Mouse (Mus musculus) heart, postnatal 0 days (tissue): ENCODE data around the gene Adamts20. TPM values are rescaled to one million over a fixed set of nuclear protein-coding genes. Genes with fewer than 3 reads are reported as not detected.

Experiments used
- ATAC-seq: fragments of 200-750 bp; cut with Nextera tagmentation; 2 replicates; pipeline ENCODE4 v1.8.0; 2017; ENCODE audit warnings: low read depth, moderate number of reproducible peaks, moderate library complexity; ENCODE audit not compliant: insufficient read depth
- DNase-seq: peaks from one replicate; pipeline ENCODE4 v3.0.0-alpha.2; 2016; ENCODE audit warnings: low spot score
- H3K27ac ChIP-seq: fragments of 300-500 bp; sonication (generic); 2 replicates; pipeline ENCODE4 v1.5.1; 2014; ENCODE audit warnings: low read depth, mild to moderate bottlenecking
- H3K27me3 ChIP-seq: fragments of 300-500 bp; sonication (generic); 2 replicates; pipeline ENCODE4 v1.6.1; 2014; ENCODE audit warnings: low read length, mixed read lengths; ENCODE audit not compliant: control insufficient read depth, insufficient read depth
- H3K36me3 ChIP-seq: fragments of 300-500 bp; sonication (generic); replicated peaks from 2 replicates; pipeline ENCODE4 v1.6.1; 2014; ENCODE audit warnings: low read length, mixed read lengths; ENCODE audit not compliant: control insufficient read depth, insufficient read depth
- H3K4me1 ChIP-seq: fragments of 300-500 bp; sonication (generic); 2 replicates; pipeline ENCODE4 v1.6.1; 2014; ENCODE audit warnings: antibody characterized with exemption; ENCODE audit not compliant: control insufficient read depth, insufficient read depth
- H3K4me2 ChIP-seq: fragments of 300-500 bp; sonication (generic); 2 replicates; pipeline ENCODE4 v1.6.1; 2014; ENCODE audit warnings: low read depth, mild to moderate bottlenecking, low read length, moderate library complexity
- H3K4me3 ChIP-seq: fragments of 300-500 bp; sonication (generic); 2 replicates; pipeline ENCODE4 v1.5.1; 2014; ENCODE audit warnings: low read depth, low read length
- H3K9ac ChIP-seq: fragments of 300-500 bp; sonication (generic); replicated peaks from 2 replicates; pipeline ENCODE4 v1.6.1; 2014; ENCODE audit warnings: low read depth, low read length, mixed read lengths
- H3K9me3 ChIP-seq: fragments of 300-500 bp; sonication (generic); replicated peaks from 2 replicates; pipeline ENCODE4 v1.6.1; 2016; ENCODE audit warnings: low read length; ENCODE audit not compliant: control insufficient read depth
- CTCF ChIP-seq: IDR thresholded peaks from 2 replicates; pipeline ENCODE4 v1.5.1; 2016; ENCODE audit warnings: antibody characterized with exemption, control low read depth, low read depth
- EP300 ChIP-seq: IDR thresholded peaks from 2 replicates; pipeline ENCODE4 v1.6.1; 2016; ENCODE audit warnings: antibody characterized with exemption, low read depth
- WGBS: fragments of 180-500 bp; shearing (Covaris S2); extraction: QIAGEN DNeasy Blood & Tissue Kit; methylation state at CpG from one replicate; pipeline ENCODE4 v1.1.7; 2014; 5-methylcytosine and 5-hydroxymethylcytosine counted together
- polyA plus RNA-seq: library from polyadenylated mRNA; unstranded; fragments of >200 nt; fragmentation: Nextera tagmentation; extraction: Ambion mirVana; gene quantifications from 2 replicates; pipeline ENCODE4 v1.2.1, GENCODE M21; 2015
- total RNA-seq: library from RNA; depleted of rRNA; stranded (reverse); fragments of >200 nt; gene quantifications from 2 replicates; pipeline ENCODE4 v1.2.3, GENCODE M21; 2014; ENCODE audit warnings: low replicate concordance

Gene Adamts20
- total and polyA plus RNA-seq, 2 experiments from 2014 or later = 0.29 to 1.5 TPM

- Histone ChIP-seq H3K4me3 (no peak overlapping the region), H3K36me3 (no peaks in the 10 kb centered on the region), H3K9me3 (no peaks in the 10 kb centered on the region), H3K27me3 (no peaks in the 10 kb centered on the region), H3K4me1 (no peaks in the 10 kb centered on the region), H3K9ac (no peak overlapping the region), H3K4me2 (no peak overlapping the region), H3K27ac (no peak overlapping the region)
- 84% methylated on average over 3 of the region's 3 CpGs for WGBS
- no peak for ATAC-seq
- TF ChIP-seq CTCF = no peak; the same call in 1 of the 2 replicates
- TF ChIP-seq EP300 = no peak
- DNase-seq = no peak
Observed at GRCm38 (mm10) chr15:94316171-94316570, 149.0 kb downstream of the Adamts20 start.

DNA sequence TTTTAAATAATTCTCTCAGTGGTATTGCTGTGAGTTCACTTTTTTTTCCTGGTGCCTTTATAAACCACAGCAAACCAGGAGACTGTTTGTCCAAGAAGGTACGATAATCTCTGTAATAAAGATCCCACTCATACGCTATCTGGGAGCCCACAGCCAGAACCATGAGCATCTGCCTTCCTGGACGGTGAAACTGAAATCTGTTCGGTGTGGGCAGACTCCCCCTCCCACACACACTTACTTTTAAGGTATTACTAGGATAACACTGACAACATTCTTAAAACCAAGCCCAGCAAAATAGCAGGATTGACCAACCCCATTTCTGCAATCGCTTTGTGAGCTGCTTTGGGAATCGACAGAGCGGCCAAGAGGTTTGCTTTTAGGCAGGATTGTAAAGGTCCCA, 155.5 kb downstream of the Adamts20 start:
- TF ChIP-seq EP300 = no peak
- TF ChIP-seq CTCF = no peak
- Histone ChIP-seq H3K9me3 (no peaks in the 10 kb centered on the region), H3K27me3 (no peaks in the 10 kb centered on the region), H3K9ac (no peak overlapping the region), H3K4me2 (no peak overlapping the region), H3K4me3 (no peak overlapping the region), H3K27ac (no peak overlapping the region), H3K4me1 (no peaks in the 10 kb centered on the region), H3K36me3 (no peaks in the 10 kb centered on the region)
- DNase-seq (no peak), ATAC-seq (no peak)
- 73% methylated on average over 7 of the region's 7 CpGs for WGBS

GRCm38 (mm10) chr15:94307888-94308287, 157.3 kb downstream of the Adamts20 start:
- no peak overlapping the region for H3K4me3 ChIP-seq
- WGBS = 53% methylated on average over 9 of the region's 9 CpGs

GRCm38 (mm10) chr15:94303151-94303550, 162.1 kb downstream of the Adamts20 start:
- WGBS = 82% methylated on average over 3 of the region's 3 CpGs
- H3K4me2 ChIP-seq = no peak overlapping the region
- no peak overlapping the region for H3K27ac ChIP-seq
- no peak overlapping the region for H3K4me3 ChIP-seq
- TF ChIP-seq EP300 = no peak
- TF ChIP-seq CTCF = no peak
- no peaks in the 10 kb centered on the region for H3K36me3 ChIP-seq
- no peaks in the 10 kb centered on the region for H3K4me1 ChIP-seq
- ATAC-seq (no peak), DNase-seq (no peak)
- no peaks in the 10 kb centered on the region for H3K27me3 ChIP-seq
- H3K9ac ChIP-seq = no peak overlapping the region
- no peaks in the 10 kb centered on the region for H3K9me3 ChIP-seq

More at GRCm38 (mm10) chr15:94307888-94308287, 157.3 kb downstream of the Adamts20 start:
- Histone ChIP-seq H3K27me3 (no peaks in the 10 kb centered on the region), H3K4me2 (no peak overlapping the region), H3K9ac (no peak overlapping the region), H3K27ac (no peak overlapping the region), H3K36me3 (no peaks in the 10 kb centered on the region), H3K9me3 (no peaks in the 10 kb centered on the region), H3K4me1 (no peaks in the 10 kb centered on the region)
- no peak for DNase-seq
- no peak for ATAC-seq
- TF ChIP-seq CTCF = no peak
- TF ChIP-seq EP300 = no peak

DNA sequence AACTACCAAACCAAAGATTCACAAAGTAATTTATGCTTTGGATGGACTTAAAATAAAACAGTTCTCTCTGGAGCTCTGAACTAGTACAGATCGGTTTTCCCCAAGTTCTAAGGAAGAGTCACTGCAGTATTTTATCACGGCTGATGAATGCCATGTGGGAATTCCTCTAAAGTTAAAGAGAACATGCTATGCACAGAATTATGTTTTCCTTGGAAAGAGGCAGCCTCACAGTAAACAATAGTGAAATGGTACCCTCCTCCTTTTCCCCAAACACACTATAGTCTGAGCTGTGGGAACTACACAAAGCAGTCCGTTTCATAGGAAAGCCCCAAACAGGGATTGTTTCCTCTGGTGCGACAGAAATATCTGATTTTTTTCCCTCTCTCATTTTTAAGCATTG, 171.1 kb downstream of the Adamts20 start:
- no peaks in the 10 kb centered on the region for H3K9me3 ChIP-seq
- no peak for ATAC-seq
- no peaks in the 10 kb centered on the region for H3K27me3 ChIP-seq
- H3K36me3 ChIP-seq = no peaks in the 10 kb centered on the region
- H3K4me3 ChIP-seq = no peak overlapping the region
- no peak overlapping the region for H3K4me2 ChIP-seq
- H3K9ac ChIP-seq = no peak overlapping the region
- no peak for DNase-seq
- TF ChIP-seq EP300 = no peak
- TF ChIP-seq CTCF = no peak
- no peak overlapping the region for H3K27ac ChIP-seq
- WGBS = 55% methylated on average over 4 of the region's 4 CpGs
- no peaks in the 10 kb centered on the region for H3K4me1 ChIP-seq

GRCm38 (mm10) chr15:94288015-94288414, 177.2 kb downstream of the Adamts20 start:
- no peaks in the 10 kb centered on the region for H3K27me3 ChIP-seq
- no peak overlapping the region for H3K27ac ChIP-seq
- WGBS = 70% methylated on average over 2 of the region's 2 CpGs
- no peaks in the 10 kb centered on the region for H3K4me1 ChIP-seq
- H3K9me3 ChIP-seq = no peaks in the 10 kb centered on the region
- no peak for ATAC-seq
- no peak for DNase-seq
- TF ChIP-seq CTCF (no peak), EP300 (no peak)
- no peak overlapping the region for H3K4me2 ChIP-seq
- H3K9ac ChIP-seq = no peak overlapping the region
- H3K36me3 ChIP-seq = no peaks in the 10 kb centered on the region
- H3K4me3 ChIP-seq = no peak overlapping the region
